Mouse (Mus musculus) CH12F3 (cell line): Measurements from ENCODE around the gene Tmem233.

ENCODE experiments used
- in situ Hi-C: fragments of 300-500 bp; cut with MboI; formaldehyde crosslinking; loops from 2 replicates; pipeline ENCODE4 v1.14.3; 2020; ENCODE audit warnings: low sequenced_read_pairs

The Tmem233 gene

GRCm38 (mm10) chr5:116083081-116083480 lies at the start of gene Tmem233:
Gene Tmem233 (minus strand): TSS chr5:116083244.
- in situ Hi-C loops: no loop called here

GRCm38 (mm10) chr5:116123344-116123743 lies 40.3 kb upstream of the Tmem233 start:
- in situ Hi-C loops: no loop called here

- in situ Hi-C loops: no loop called here
These were observed 33.5 kb upstream of the Tmem233 start for GRCm38 (mm10) chr5:116116567-116116966.

GRCm38 (mm10) chr5:116116110-116116509 lies 33.1 kb upstream of the Tmem233 start:
- in situ Hi-C loops: no loop called here

- in situ Hi-C loops: no loop called here
These were observed 32.2 kb upstream of the Tmem233 start for GRCm38 (mm10) chr5:116115071-116115834.

GRCm38 (mm10) chr5:116108651-116109050 lies 25.6 kb upstream of the Tmem233 start:
- in situ Hi-C loops: no loop called here

- in situ Hi-C loops: no loop called here
These were observed 1.2 kb upstream of the Tmem233 start for GRCm38 (mm10) chr5:116084231-116084630.

- in situ Hi-C loops: no loop called here
These were observed 673 bp downstream of the Tmem233 start for GRCm38 (mm10) chr5:116082241-116082900.

GRCm38 (mm10) chr5:116081616-116082015 lies 1.4 kb downstream of the Tmem233 start:
- in situ Hi-C loops: no loop called here

- in situ Hi-C loops: no loop called here
These were observed 2.3 kb downstream of the Tmem233 start for GRCm38 (mm10) chr5:116080736-116081135.

GRCm38 (mm10) chr5:116069618-116070017 lies 13.4 kb downstream of the Tmem233 start:
- in situ Hi-C loops: no loop called here

- in situ Hi-C loops: no loop called here
These were observed 30.2 kb downstream of the Tmem233 start for GRCm38 (mm10) chr5:116052826-116053225.

- in situ Hi-C loops: no loop called here
These were observed 30.9 kb downstream of the Tmem233 start for GRCm38 (mm10) chr5:116052171-116052570.

GRCm38 (mm10) chr5:116049821-116050220 lies 33.2 kb downstream of the Tmem233 start:
- in situ Hi-C loops: loop anchor here (25.0 kb wide), 1 partner anchor 1012 kb away; no protein-coding TSS in a partner anchor

GRCm38 (mm10) chr5:116048321-116048720 lies 34.7 kb downstream of the Tmem233 start:
- in situ Hi-C loops: loop anchor here (25.0 kb wide), 1 partner anchor 1014 kb away; no protein-coding TSS in a partner anchor

- in situ Hi-C loops: loop anchor here (25.0 kb wide), 1 partner anchor 1016 kb away; no protein-coding TSS in a partner anchor
These were observed 36.8 kb downstream of the Tmem233 start for GRCm38 (mm10) chr5:116046246-116046645.

- in situ Hi-C loops: loop anchor here (25.0 kb wide), 1 partner anchor 1017 kb away; no protein-coding TSS in a partner anchor
These were observed 37.5 kb downstream of the Tmem233 start for GRCm38 (mm10) chr5:116045581-116045980.

- in situ Hi-C loops: loop anchor here (25.0 kb wide), 1 partner anchor 1020 kb away; no protein-coding TSS in a partner anchor
These were observed 40.8 kb downstream of the Tmem233 start for GRCm38 (mm10) chr5:116042241-116042640.

GRCm38 (mm10) chr5:116039706-116040105 lies 43.3 kb downstream of the Tmem233 start:
- in situ Hi-C loops: loop anchor here (25.0 kb wide), 1 partner anchor 1023 kb away; no protein-coding TSS in a partner anchor

- in situ Hi-C loops: loop anchor here (25.0 kb wide), 1 partner anchor 1025 kb away; no protein-coding TSS in a partner anchor
These were observed 45.3 kb downstream of the Tmem233 start for GRCm38 (mm10) chr5:116037731-116038130.

GRCm38 (mm10) chr5:116036465-116036864 lies 46.6 kb downstream of the Tmem233 start:
- in situ Hi-C loops: loop anchor here (25.0 kb wide), 1 partner anchor 1026 kb away; no protein-coding TSS in a partner anchor
